Mouse (Mus musculus) naive thymus-derived CD4-positive, alpha-beta T cell, adult 2 months (primary cell): Measurements from ENCODE around the gene Lmbrd1.
"Not testable (repeated sequence)": the region's sequence is repeated elsewhere in the genome, so short reads cannot be mapped to it uniquely, and the experiment has no call there.

Source experiments
- DNase-seq: peaks from one replicate; pipeline ENCODE4 v3.0.0-alpha.2; 2011; ENCODE audit warnings: low read depth

Gene Lmbrd1

DNA sequence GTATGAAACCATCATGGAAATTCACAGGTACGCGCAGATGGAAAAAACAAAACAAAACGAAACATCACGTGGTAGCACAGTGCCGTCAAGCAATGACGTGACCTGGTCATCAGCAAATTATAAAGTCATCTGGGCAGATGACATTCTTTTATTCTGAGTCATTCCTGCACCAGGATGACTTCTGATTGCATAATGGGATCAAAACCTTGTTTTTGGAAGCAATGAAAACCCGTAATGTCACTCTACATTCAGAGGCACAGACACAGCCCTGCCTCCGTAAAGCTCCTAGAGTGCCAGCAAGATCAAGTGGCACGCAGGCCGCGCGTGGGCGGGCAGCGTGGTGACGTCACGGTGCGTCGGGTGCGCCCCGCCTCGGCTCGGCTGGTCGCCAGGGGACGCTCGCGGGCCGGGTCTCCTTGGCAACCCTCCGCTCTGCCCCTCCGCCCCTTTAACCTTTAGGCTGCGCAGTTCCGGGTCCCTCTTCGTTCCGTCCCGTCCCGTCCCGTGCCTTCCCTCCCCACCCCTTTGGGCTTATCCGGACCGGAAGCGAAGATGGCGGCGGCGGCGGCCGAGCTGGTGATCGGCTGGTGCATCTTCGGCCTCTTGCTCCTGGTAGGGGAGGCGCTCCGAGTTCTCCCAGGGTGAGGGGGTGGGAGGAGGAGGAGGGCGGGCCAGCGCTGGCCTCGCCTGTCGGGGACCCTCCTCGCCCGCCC, at the start of gene Lmbrd1:
Lmbrd1 (plus strand) TSS at position 426 of the 713 bp plus-strand sequence.
- peak; percentile 99 for DNase-seq

GRCm38 (mm10) chr1:24633553-24634132, 44.8 kb upstream of the Lmbrd1 start:
- DNase-seq: no peak

GRCm38 (mm10) chr1:24650100-24650499, 28.3 kb upstream of the Lmbrd1 start:
- no peak for DNase-seq

GRCm38 (mm10) chr1:24659914-24660313, 18.5 kb upstream of the Lmbrd1 start:
- DNase-seq: no peak

DNA sequence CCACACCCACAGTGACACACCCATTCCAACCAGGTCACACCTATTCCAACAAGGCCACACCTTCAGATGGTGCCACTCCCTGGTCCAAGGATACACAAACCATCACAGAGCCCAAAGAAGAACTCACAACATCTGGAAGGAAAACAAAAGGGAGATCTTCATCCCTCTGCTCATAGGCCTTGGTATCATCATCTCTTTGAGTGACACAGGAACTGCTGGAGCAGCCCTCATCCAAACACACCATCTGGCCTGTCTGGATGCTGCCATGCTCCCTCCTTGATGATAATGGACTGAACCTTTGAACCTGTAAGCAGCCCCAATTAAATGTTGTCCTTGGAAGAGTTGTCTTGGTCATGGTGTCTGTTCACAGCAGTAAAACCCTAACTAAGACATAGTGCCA, 17.8 kb upstream of the Lmbrd1 start:
- not testable (repeated sequence) for DNase-seq

GRCm38 (mm10) chr1:24661551-24661950, 16.9 kb upstream of the Lmbrd1 start:
- no peak for DNase-seq

- no peak for DNase-seq
These were observed 14.3 kb upstream of the Lmbrd1 start for GRCm38 (mm10) chr1:24664158-24664557.

DNA sequence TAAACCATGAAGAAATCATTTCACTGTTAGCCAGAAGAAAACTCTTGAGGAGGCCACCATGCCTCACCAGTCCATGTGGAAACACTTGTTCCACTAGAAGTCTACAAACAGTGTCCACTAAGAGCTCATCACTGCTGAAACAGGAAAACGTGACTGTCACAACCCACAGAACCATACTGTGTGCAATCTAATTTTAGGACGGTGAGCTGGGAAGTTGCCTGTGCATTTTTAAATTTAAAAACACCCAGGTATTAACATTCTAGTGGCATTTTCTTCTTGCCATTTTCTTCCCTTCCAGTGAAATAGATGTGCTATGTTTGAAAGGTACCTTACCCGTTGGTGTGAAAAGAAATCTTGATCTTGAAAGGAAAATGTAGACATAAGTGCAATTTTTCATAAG, 5.2 kb upstream of the Lmbrd1 start:
- no peak for DNase-seq

DNA sequence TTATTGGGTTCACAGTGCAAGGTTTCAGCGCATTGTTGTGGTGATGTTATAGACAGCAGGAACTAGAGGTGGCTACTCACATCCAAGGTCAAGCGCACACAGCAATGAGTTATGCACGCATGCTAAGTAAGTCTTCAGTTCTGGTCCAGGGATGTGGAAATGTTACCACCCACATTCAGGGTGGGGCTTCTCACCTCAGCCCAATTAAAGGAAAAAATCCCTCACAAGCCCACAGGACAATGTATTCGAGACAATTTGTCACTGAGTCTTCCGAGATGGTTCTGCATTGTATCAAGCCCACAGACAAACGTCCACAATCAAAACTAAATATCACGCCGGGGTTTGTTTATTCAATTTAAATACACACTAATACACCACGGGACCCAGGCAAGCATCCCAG, 724 bp upstream of the Lmbrd1 start:
- no peak for DNase-seq

DNA sequence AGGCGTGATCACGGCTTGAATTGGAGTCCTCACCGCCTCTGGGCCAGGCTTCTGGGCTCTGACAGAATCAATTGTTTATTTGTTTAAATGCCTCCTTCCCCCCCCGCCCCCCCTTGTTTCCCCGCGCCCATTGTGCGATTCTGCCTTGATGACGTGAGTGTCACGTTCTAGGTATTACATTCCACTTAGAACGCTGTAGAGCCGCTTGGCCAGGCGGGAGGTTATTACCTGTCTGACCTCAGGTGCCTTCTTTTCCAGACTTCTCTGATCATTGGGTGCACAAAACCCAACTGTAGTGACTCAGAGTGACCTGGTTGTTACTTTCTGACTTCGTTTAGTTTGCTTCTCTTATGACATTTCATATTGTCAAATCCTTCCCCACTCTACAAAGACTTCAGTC, 641 bp downstream of the Lmbrd1 start:
- peak; percentile 71 for DNase-seq

- DNase-seq: no peak
These were observed 2.6 kb downstream of the Lmbrd1 start for GRCm38 (mm10) chr1:24680991-24681390.

DNA sequence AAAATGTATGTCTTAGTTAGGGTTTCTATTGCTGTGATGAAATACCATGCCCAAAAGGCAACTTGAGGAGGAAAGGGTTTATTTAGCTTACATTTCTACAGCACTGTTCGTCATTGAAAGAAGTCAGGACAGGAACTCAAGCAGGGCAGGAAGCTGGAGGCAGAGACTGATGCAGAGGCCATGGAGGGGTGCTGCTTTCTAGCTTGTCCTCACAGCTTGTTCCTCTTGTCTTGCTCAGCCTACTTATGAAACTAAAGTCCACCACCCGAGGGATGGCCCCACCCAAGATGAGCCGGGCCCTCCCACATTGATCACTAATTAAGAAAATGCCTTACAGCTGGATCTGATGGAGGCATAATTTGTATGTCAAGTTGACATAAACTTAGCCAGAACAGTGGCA, 3.5 kb downstream of the Lmbrd1 start:
- DNase-seq: no peak

DNA sequence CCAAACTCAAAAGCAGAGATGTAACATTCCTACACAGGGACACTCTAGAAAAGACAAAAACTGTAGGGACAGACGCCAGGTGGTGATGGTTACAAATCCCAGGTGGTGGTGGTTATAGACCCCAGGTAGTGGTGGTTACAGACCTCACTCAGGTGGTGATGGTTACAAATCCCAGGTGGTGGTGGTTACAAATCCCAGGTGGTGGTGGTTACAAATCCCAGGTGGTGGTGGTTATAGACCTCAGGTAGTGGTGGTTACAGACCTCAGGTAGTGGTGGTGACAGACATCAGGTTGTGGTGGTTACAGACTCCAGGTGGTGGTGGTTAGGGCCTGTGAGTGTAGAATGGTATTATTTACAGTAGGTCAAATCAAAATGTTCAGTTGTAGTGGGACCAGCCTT, 5.5 kb downstream of the Lmbrd1 start:
- DNase-seq: peak; percentile 67

- no peak for DNase-seq
These were observed 7.2 kb downstream of the Lmbrd1 start for GRCm38 (mm10) chr1:24685606-24686005.

DNA sequence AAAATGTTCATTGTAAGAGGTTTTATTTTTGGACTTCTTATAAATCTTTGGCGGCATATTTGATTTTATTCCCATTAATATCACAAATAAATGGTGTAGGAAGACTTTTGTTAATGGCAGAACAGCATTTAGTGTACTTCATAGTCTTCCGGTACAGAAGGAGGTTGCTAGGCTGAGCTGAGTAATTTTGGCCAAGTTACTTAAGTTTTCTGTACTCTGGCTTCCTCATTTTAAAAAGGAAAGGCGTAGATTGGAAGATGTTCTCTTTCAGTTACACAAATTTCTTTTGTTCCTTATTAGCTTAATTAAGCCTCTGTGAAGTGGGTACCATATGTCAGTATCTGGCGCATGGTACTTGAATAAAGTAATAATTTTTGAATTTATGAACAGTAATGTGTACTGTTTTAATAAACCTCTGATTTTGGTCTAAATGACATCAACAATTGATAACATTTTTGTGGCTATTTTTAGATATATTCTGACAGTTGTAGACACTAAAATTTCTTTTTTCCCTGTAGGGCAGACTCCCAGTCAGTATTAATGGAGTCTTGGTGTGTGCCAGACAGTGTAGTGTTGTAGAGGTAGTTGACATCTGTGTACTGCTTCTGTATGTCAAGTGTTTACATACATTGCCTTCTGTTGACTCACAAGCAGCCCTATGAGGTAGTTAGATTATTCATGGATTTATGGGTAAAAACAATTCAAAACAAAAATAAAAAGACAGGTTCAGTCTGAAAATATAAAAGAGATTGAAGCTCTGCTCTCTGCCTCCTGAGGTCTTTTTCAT, 8.0 kb downstream of the Lmbrd1 start:
- DNase-seq: no peak

DNA sequence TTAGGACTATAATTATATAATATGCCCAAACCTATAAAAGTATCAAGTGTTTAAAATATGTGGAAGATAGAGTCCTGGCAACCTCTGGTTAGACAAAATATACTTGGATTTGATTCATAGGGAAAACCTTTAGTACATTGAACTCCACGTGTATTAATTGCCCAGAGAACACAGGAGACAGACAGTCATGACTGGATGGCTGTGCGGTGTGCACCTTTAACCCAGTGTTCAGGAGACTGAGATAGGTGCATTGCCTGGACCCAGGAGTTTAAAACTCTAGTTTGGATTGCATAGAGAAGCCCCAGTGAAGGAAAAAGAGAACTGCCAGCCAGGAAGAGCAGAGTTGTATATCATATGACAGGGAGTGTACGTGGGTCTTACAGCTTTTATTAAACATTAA, 19.2 kb downstream of the Lmbrd1 start:
- no peak for DNase-seq

- DNase-seq: no peak
These were observed 19.9 kb downstream of the Lmbrd1 start for GRCm38 (mm10) chr1:24698146-24698880.

DNA sequence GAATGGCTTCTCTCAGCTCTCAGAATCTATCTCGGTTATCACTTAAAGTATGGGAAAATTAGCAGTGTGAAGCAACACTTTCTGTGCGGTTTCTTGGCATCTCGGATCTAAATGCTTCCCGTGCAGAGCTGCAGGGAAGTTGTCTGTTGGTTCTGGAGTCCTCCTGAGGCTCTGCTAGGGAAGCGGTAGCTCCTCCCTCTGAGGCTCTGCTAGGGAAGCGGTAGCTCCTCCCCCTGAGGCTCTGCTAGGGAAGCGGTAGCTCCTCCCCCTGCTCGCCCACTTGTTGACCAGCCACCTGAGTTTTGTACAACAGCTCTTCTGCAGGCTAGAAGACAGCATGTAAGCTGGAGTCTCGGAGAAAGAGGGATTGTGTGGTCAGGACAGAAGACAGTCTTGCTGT, 20.9 kb downstream of the Lmbrd1 start:
- no peak for DNase-seq

- DNase-seq: no peak
These were observed 21.8 kb downstream of the Lmbrd1 start for GRCm38 (mm10) chr1:24700241-24700640.

- no peak for DNase-seq
These were observed 25.4 kb downstream of the Lmbrd1 start for GRCm38 (mm10) chr1:24703821-24704220.

DNA sequence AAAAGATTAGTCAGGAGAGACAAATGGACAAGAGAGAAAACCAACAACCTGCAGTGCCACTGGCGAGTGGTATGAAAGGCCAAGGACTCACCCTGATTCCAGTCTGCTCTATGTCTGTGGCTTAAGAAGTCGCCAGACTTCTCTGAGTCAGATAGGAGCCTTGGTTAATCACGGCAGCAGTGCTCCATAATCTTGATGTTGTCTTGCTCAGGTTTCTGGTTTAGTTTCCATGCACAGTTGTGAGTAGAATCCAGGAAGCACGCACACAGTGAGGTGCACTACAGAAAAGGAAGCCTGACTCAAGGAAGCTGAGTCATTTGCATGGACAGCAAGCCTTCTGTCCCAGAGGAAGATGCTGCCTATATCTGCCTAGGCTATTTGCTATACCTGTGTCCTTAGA, 37.9 kb downstream of the Lmbrd1 start:
- no peak for DNase-seq

GRCm38 (mm10) chr1:24719621-24720020, 41.2 kb downstream of the Lmbrd1 start:
- no peak for DNase-seq

DNA sequence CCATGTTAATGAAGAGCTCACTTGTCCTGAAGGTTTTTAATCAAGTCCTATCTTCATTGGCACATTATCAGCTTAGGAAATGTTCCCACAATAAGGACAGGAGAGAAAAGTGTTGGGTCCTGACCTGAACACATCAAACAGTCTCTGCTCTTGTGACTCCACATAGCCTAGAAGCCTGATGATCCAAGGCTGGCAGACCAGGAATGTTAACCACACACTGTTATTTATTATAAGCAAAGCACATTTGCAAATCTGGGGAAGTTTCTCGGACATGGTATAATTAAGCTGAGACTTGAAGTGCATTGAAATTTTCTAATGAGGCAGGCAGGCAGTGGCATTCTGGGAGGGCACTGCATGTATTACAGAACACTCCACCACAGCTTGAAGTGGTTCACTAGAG, 41.8 kb downstream of the Lmbrd1 start:
- no peak for DNase-seq
